Mouse (Mus musculus) CD4-positive, CD25-positive, alpha-beta regulatory T cell, adult 2 months (primary cell): ENCODE data around the gene 1700012B07Rik.

ENCODE experiments used
- DNase-seq: peaks from one replicate; pipeline ENCODE4 v3.0.0-alpha.2; 2012; ENCODE audit warnings: low read depth, low spot score

1700012B07Rik gene

GRCm38 (mm10) chr11:109827946-109828345 lies at the start of gene 1700012B07Rik:
Gene 1700012B07Rik (minus strand): TSS chr11:109828046.
- DNase-seq, result no peak

GRCm38 (mm10) chr11:109876767-109877166 lies 48.9 kb upstream of the 1700012B07Rik start:
- DNase-seq, result no peak

- DNase-seq, result no peak
Observed at GRCm38 (mm10) chr11:109875834-109876233, 48.0 kb upstream of the 1700012B07Rik start.

GRCm38 (mm10) chr11:109875525-109875802 lies 47.6 kb upstream of the 1700012B07Rik start:
- no peak for DNase-seq

- DNase-seq, result no peak
Observed at GRCm38 (mm10) chr11:109874651-109875524, 47.0 kb upstream of the 1700012B07Rik start.

GRCm38 (mm10) chr11:109873852-109874610 lies 46.2 kb upstream of the 1700012B07Rik start:
- DNase-seq, result no peak

- peak; percentile 55 for DNase-seq
Observed at GRCm38 (mm10) chr11:109873161-109873775, 45.4 kb upstream of the 1700012B07Rik start.

- DNase-seq, result no peak
Observed at GRCm38 (mm10) chr11:109872674-109873073, 44.8 kb upstream of the 1700012B07Rik start.

GRCm38 (mm10) chr11:109872056-109872455 lies 44.2 kb upstream of the 1700012B07Rik start:
- DNase-seq, result no peak

- DNase-seq, result no peak
Observed at GRCm38 (mm10) chr11:109867861-109868260, 40.0 kb upstream of the 1700012B07Rik start.

- no peak for DNase-seq
Observed at GRCm38 (mm10) chr11:109866537-109867160, 38.8 kb upstream of the 1700012B07Rik start.

- DNase-seq, result no peak
Observed at GRCm38 (mm10) chr11:109865526-109865925, 37.7 kb upstream of the 1700012B07Rik start.

- no peak for DNase-seq
Observed at GRCm38 (mm10) chr11:109863951-109864350, 36.1 kb upstream of the 1700012B07Rik start.

- peak; percentile 87 for DNase-seq
Observed at GRCm38 (mm10) chr11:109863194-109863746, 35.4 kb upstream of the 1700012B07Rik start.

GRCm38 (mm10) chr11:109860508-109860907 lies 32.7 kb upstream of the 1700012B07Rik start:
- DNase-seq, result peak; percentile 94

- DNase-seq, result peak; percentile 91
Observed at GRCm38 (mm10) chr11:109859939-109860469, 32.2 kb upstream of the 1700012B07Rik start.

GRCm38 (mm10) chr11:109859441-109859840 lies 31.6 kb upstream of the 1700012B07Rik start:
- peak; percentile 20 for DNase-seq

- no peak for DNase-seq
Observed at GRCm38 (mm10) chr11:109857086-109857485, 29.2 kb upstream of the 1700012B07Rik start.

- no peak for DNase-seq
Observed at GRCm38 (mm10) chr11:109854056-109854455, 26.2 kb upstream of the 1700012B07Rik start.

GRCm38 (mm10) chr11:109853228-109853966 lies 25.6 kb upstream of the 1700012B07Rik start:
- DNase-seq, result peak; percentile 20
